Mouse (Mus musculus) mesoderm, embryonic 11.5 days (tissue): ENCODE measurements around the gene Jakmip3.

Source experiments
- DNase-seq: peaks from one replicate; pipeline ENCODE4 v3.0.0-alpha.2; 2012; ENCODE audit warnings: low read depth, low spot score

Jakmip3 gene

GRCm38 (mm10) chr7:139095282-139095681, 154.8 kb downstream of the Jakmip3 start:
- no peak for DNase-seq

GRCm38 (mm10) chr7:139096399-139096798, 155.9 kb downstream of the Jakmip3 start:
- DNase-seq: no peak

- no peak for DNase-seq
Measured at GRCm38 (mm10) chr7:139100531-139101095, 160.1 kb downstream of the Jakmip3 start.

- DNase-seq: no peak
Measured at GRCm38 (mm10) chr7:139101286-139101804, 160.8 kb downstream of the Jakmip3 start.

- no peak for DNase-seq
Measured at GRCm38 (mm10) chr7:139101826-139102225, 161.3 kb downstream of the Jakmip3 start.

GRCm38 (mm10) chr7:139103960-139104381, 163.4 kb downstream of the Jakmip3 start:
- DNase-seq: peak; percentile 54

- DNase-seq: no peak
Measured at GRCm38 (mm10) chr7:139105076-139105475, 164.5 kb downstream of the Jakmip3 start.

GRCm38 (mm10) chr7:139105705-139106104, 165.2 kb downstream of the Jakmip3 start:
- DNase-seq: no peak

GRCm38 (mm10) chr7:139107908-139108650, 167.5 kb downstream of the Jakmip3 start:
- DNase-seq: no peak

GRCm38 (mm10) chr7:139119152-139119774, 178.7 kb downstream of the Jakmip3 start:
- peak; percentile 81 for DNase-seq

- no peak for DNase-seq
Measured at GRCm38 (mm10) chr7:139119775-139120153, 179.2 kb downstream of the Jakmip3 start.

- no peak for DNase-seq
Measured at GRCm38 (mm10) chr7:139125881-139126280, 185.4 kb downstream of the Jakmip3 start.

- no peak for DNase-seq
Measured at GRCm38 (mm10) chr7:139126549-139126948, 186.0 kb downstream of the Jakmip3 start.

- no peak for DNase-seq
Measured at GRCm38 (mm10) chr7:139128994-139129393, 188.5 kb downstream of the Jakmip3 start.

GRCm38 (mm10) chr7:139130361-139130760, 189.8 kb downstream of the Jakmip3 start:
- DNase-seq: peak; percentile 21

GRCm38 (mm10) chr7:139131538-139131937, 191.0 kb downstream of the Jakmip3 start:
- no peak for DNase-seq

GRCm38 (mm10) chr7:139133446-139133845, 192.9 kb downstream of the Jakmip3 start:
- no peak for DNase-seq
